Mouse (Mus musculus) stomach, postnatal 0 days (tissue): Measurements from ENCODE around the gene Tusc2.

Experiments
- CTCF ChIP-seq: IDR thresholded peaks from 2 replicates; pipeline ENCODE4 v1.5.1; 2016; ENCODE audit warnings: antibody characterized with exemption, low read depth, mild to moderate bottlenecking, moderate library complexity
- EP300 ChIP-seq: optimal IDR thresholded peaks from 2 replicates; pipeline ENCODE3; 2016; ENCODE audit warnings: antibody characterized with exemption

DNA sequence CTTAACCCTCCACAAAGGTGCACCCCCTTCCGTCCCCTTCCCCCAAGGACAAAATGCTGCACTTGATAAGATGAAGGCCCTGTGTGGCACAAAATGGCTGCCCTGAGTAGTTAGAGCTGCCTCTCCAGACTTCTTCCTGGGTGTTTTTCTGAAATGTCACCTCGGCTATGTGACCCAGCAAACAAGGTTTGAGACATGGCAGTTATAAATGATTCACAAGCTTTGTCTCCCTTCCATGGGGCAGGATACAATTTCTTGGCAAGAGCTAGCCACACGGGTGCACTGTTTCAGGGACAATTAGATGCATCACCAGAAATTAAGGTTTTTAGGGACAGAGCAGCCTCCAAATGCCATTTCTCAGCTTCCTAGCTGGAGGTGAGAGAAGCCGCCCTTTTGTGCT lies 22.6 kb upstream of the Tusc2 start:
- TF ChIP-seq EP300 (no peak), CTCF (no peak)
